Mouse (Mus musculus) heart, postnatal 0 days (tissue): ENCODE measurements around the gene Olfr829. TPM values are rescaled to one million over a fixed set of nuclear protein-coding genes. Genes with fewer than 3 reads are reported as not detected.
"Not testable (repeated sequence)": the region's sequence is repeated elsewhere in the genome, so short reads cannot be mapped to it uniquely, and the experiment has no call there.

Experiments
- ATAC-seq: fragments of 200-750 bp; cut with Nextera tagmentation; 2 replicates; pipeline ENCODE4 v1.8.0; 2017; ENCODE audit warnings: low read depth, moderate number of reproducible peaks, moderate library complexity; ENCODE audit not compliant: insufficient read depth
- DNase-seq: peaks from one replicate; pipeline ENCODE4 v3.0.0-alpha.2; 2016; ENCODE audit warnings: low spot score
- H3K27ac ChIP-seq: fragments of 300-500 bp; sonication (generic); 2 replicates; pipeline ENCODE4 v1.5.1; 2014; ENCODE audit warnings: low read depth, mild to moderate bottlenecking
- H3K27me3 ChIP-seq: fragments of 300-500 bp; sonication (generic); 2 replicates; pipeline ENCODE4 v1.6.1; 2014; ENCODE audit warnings: low read length, mixed read lengths; ENCODE audit not compliant: control insufficient read depth, insufficient read depth
- H3K36me3 ChIP-seq: fragments of 300-500 bp; sonication (generic); replicated peaks from 2 replicates; pipeline ENCODE4 v1.6.1; 2014; ENCODE audit warnings: low read length, mixed read lengths; ENCODE audit not compliant: control insufficient read depth, insufficient read depth
- H3K4me1 ChIP-seq: fragments of 300-500 bp; sonication (generic); 2 replicates; pipeline ENCODE4 v1.6.1; 2014; ENCODE audit warnings: antibody characterized with exemption; ENCODE audit not compliant: control insufficient read depth, insufficient read depth
- H3K4me2 ChIP-seq: fragments of 300-500 bp; sonication (generic); 2 replicates; pipeline ENCODE4 v1.6.1; 2014; ENCODE audit warnings: low read depth, mild to moderate bottlenecking, low read length, moderate library complexity
- H3K4me3 ChIP-seq: fragments of 300-500 bp; sonication (generic); 2 replicates; pipeline ENCODE4 v1.5.1; 2014; ENCODE audit warnings: low read depth, low read length
- H3K9ac ChIP-seq: fragments of 300-500 bp; sonication (generic); replicated peaks from 2 replicates; pipeline ENCODE4 v1.6.1; 2014; ENCODE audit warnings: low read depth, low read length, mixed read lengths
- H3K9me3 ChIP-seq: fragments of 300-500 bp; sonication (generic); replicated peaks from 2 replicates; pipeline ENCODE4 v1.6.1; 2016; ENCODE audit warnings: low read length; ENCODE audit not compliant: control insufficient read depth
- CTCF ChIP-seq: IDR thresholded peaks from 2 replicates; pipeline ENCODE4 v1.5.1; 2016; ENCODE audit warnings: antibody characterized with exemption, control low read depth, low read depth
- EP300 ChIP-seq: IDR thresholded peaks from 2 replicates; pipeline ENCODE4 v1.6.1; 2016; ENCODE audit warnings: antibody characterized with exemption, low read depth
- WGBS: fragments of 180-500 bp; shearing (Covaris S2); extraction: QIAGEN DNeasy Blood & Tissue Kit; methylation state at CpG from one replicate; pipeline ENCODE4 v1.1.7; 2014; 5-methylcytosine and 5-hydroxymethylcytosine counted together
- polyA plus RNA-seq: library from polyadenylated mRNA; unstranded; fragments of >200 nt; fragmentation: Nextera tagmentation; extraction: Ambion mirVana; gene quantifications from 2 replicates; pipeline ENCODE4 v1.2.1, GENCODE M21; 2015
- total RNA-seq: library from RNA; depleted of rRNA; stranded (reverse); fragments of >200 nt; gene quantifications from 2 replicates; pipeline ENCODE4 v1.2.3, GENCODE M21; 2014; ENCODE audit warnings: low replicate concordance; rRNA removed

The Olfr829 gene
- total RNA-seq (not detected in 2 replicates), polyA plus RNA-seq (not detected in 2 replicates)

- H3K27ac ChIP-seq = no peak within 1 kb of the TSS
- H3K4me2 ChIP-seq = no peak within 1 kb of the TSS
- no peak within 1 kb of the TSS for H3K9ac ChIP-seq
- H3K9me3 ChIP-seq = no peaks in the 10 kb centered on the region
- H3K4me1 ChIP-seq = no peaks in the 10 kb centered on the region
- TF ChIP-seq EP300 = no peak
- TF ChIP-seq CTCF = no peak
- no peaks in the 10 kb centered on the region for H3K36me3 ChIP-seq
- H3K4me3 ChIP-seq = no peak within 1 kb of the TSS
- 45% methylated on average over 1 of the region's 1 CpGs for whole genome bisulfite sequencing
- DNase-seq (no peak), ATAC-seq (no peak)
- no peaks in the 10 kb centered on the region for H3K27me3 ChIP-seq
Observed at GRCm38 (mm10) chr9:18854633-18855032, at the start of gene Olfr829. TSS of gene Olfr829 (plus strand) at chr9:18854933.

GRCm38 (mm10) chr9:18819426-18819825 is 35.3 kb upstream of the Olfr829 start, which contains the start of gene Olfr828:
TSS of gene Olfr828 (minus strand) at chr9:18819526.
- H3K36me3 ChIP-seq = no peaks in the 10 kb centered on the region
- H3K4me1 ChIP-seq = no peaks in the 10 kb centered on the region
- DNase-seq (no peak), ATAC-seq (no peak)
- H3K9ac ChIP-seq = no peak within 1 kb of the TSS
- TF ChIP-seq EP300 = no peak
- H3K4me2 ChIP-seq = no peak within 1 kb of the TSS
- no peak within 1 kb of the TSS for H3K27ac ChIP-seq
- no peaks in the 10 kb centered on the region for H3K9me3 ChIP-seq
- no peaks in the 10 kb centered on the region for H3K27me3 ChIP-seq
- H3K4me3 ChIP-seq = no peak within 1 kb of the TSS

- no peaks in the 10 kb centered on the region for H3K4me1 ChIP-seq
- ATAC-seq (no peak), DNase-seq (no peak)
- no peak within 1 kb of the TSS for H3K27ac ChIP-seq
- no peaks in the 10 kb centered on the region for H3K27me3 ChIP-seq
- no peak within 1 kb of the TSS for H3K4me2 ChIP-seq
- TF ChIP-seq CTCF = no peak
- no peak for TF ChIP-seq EP300
- H3K9me3 ChIP-seq = no peaks in the 10 kb centered on the region
- no peaks in the 10 kb centered on the region for H3K36me3 ChIP-seq
- H3K4me3 ChIP-seq = no peak within 1 kb of the TSS
- H3K9ac ChIP-seq = no peak within 1 kb of the TSS
Observed at GRCm38 (mm10) chr9:18874393-18874792, 19.7 kb downstream of the Olfr829 start, which contains the start of gene Olfr830. TSS of gene Olfr830 (plus strand) at chr9:18874693.

GRCm38 (mm10) chr9:18907699-18908098 is 53.0 kb downstream of the Olfr829 start:
- WGBS = 62% methylated on average over 2 of the region's 2 CpGs
- not testable (repeated sequence) for H3K9me3 ChIP-seq, H3K36me3 ChIP-seq, H3K9ac ChIP-seq, H3K4me1 ChIP-seq, ATAC-seq, DNase-seq, H3K4me3 ChIP-seq, H3K27ac ChIP-seq, H3K27me3 ChIP-seq, H3K4me2 ChIP-seq

Other genes with a start within 250 kb of the Olfr829 start
- 13.9 and 14.8 TPM in 2 replicates for gene Muc16, start 180.4 kb upstream of the Olfr829 start, total RNA-seq
- gene Muc16, start 180.4 kb upstream of the Olfr829 start, polyA plus RNA-seq = 1.00 and 1.6 TPM in 2 replicates
- not detected in 2 replicates for gene Olfr24, start 90.9 kb upstream of the Olfr829 start, total RNA-seq
- gene Olfr24, start 90.9 kb upstream of the Olfr829 start, polyA plus RNA-seq = not detected in 2 replicates
- gene Olfr828, start 35.4 kb upstream of the Olfr829 start, total RNA-seq = not detected in 2 replicates
- not detected in 2 replicates for gene Olfr828, start 35.4 kb upstream of the Olfr829 start, polyA plus RNA-seq
- gene Olfr830, start 19.8 kb downstream of the Olfr829 start, total RNA-seq = not detected in 2 replicates
- not detected in 2 replicates for gene Olfr830, start 19.8 kb downstream of the Olfr829 start, polyA plus RNA-seq
- gene Olfr832, start 82.2 kb downstream of the Olfr829 start, total RNA-seq = not detected in 2 replicates
- not detected in 2 replicates for gene Olfr832, start 82.2 kb downstream of the Olfr829 start, polyA plus RNA-seq
- gene Olfr834, start 133.1 kb downstream of the Olfr829 start, total RNA-seq = not detected in 2 replicates
- gene Olfr834, start 133.1 kb downstream of the Olfr829 start, polyA plus RNA-seq = not detected in 2 replicates
- not detected in 2 replicates for gene Olfr835, start 177.8 kb downstream of the Olfr829 start, total RNA-seq
- not detected in 2 replicates for gene Olfr835, start 177.8 kb downstream of the Olfr829 start, polyA plus RNA-seq